Mouse (Mus musculus): Measurements from ENCODE around the gene Cdkn2a.

GRCm38 (mm10) chr4:89303281-89303995 lies 9.0 kb upstream of the Cdkn2a start:
- TF ChIP-seq CTCF (IDR thresholded peaks at IDR 0.05; ENCODE audit: extremely low read depth, insufficient read length, insufficient replicate concordance, low read depth, low read length) (no peak), POLR2A (IDR thresholded peaks at IDR 0.05; ENCODE audit: low read depth, low read length) (no peak)

Data from small intestine, adult 2 months (tissue).